Mouse (Mus musculus) embryonic facial prominence, embryonic 12.5 days (tissue): ENCODE measurements around the gene Amigo3. TPM values are rescaled to one million over a fixed set of nuclear protein-coding genes. Genes with fewer than 3 reads are reported as not detected.
A peak's percentile ranks its signal among the peaks of the same experiment; 100 is the strongest.

Experiments
- ATAC-seq: fragments of 200-750 bp; cut with Nextera tagmentation; 2 replicates; pipeline ENCODE4 v1.8.0; 2017; ENCODE audit not compliant: insufficient number of reproducible peaks, insufficient read depth, low FRiP score, low TSS enrichment
- H3K27ac ChIP-seq: fragments of 300-500 bp; sonication (generic); 2 replicates; pipeline ENCODE4 v1.5.1; 2016; ENCODE audit warnings: mild to moderate bottlenecking
- H3K27me3 ChIP-seq: fragments of 300-500 bp; sonication (generic); 2 replicates; pipeline ENCODE4 v1.6.1; 2016; ENCODE audit warnings: mild to moderate bottlenecking, moderate library complexity
- H3K36me3 ChIP-seq: fragments of 300-500 bp; sonication (generic); 2 replicates; pipeline ENCODE4 v1.6.1; 2016; ENCODE audit warnings: mild to moderate bottlenecking
- H3K4me1 ChIP-seq: fragments of 300-500 bp; sonication (generic); 2 replicates; pipeline ENCODE4 v1.6.1; 2016
- H3K4me2 ChIP-seq: fragments of 300-500 bp; sonication (generic); replicated peaks from 2 replicates; pipeline ENCODE4 v1.6.1; 2016; ENCODE audit warnings: mild to moderate bottlenecking, moderate library complexity
- H3K4me3 ChIP-seq: fragments of 300-500 bp; sonication (generic); 2 replicates; pipeline ENCODE4 v1.5.1; 2016; ENCODE audit warnings: mild to moderate bottlenecking
- H3K9ac ChIP-seq: fragments of 300-500 bp; sonication (generic); 2 replicates; pipeline ENCODE4 v1.6.1; 2016; ENCODE audit warnings: mild to moderate bottlenecking, moderate library complexity
- H3K9me3 ChIP-seq: fragments of 300-500 bp; sonication (generic); 2 replicates; pipeline ENCODE4 v1.6.1; 2016; ENCODE audit warnings: mild to moderate bottlenecking, moderate library complexity
- WGBS: fragments of 180-500 bp; shearing (Covaris S2); methylation state at CpG from one replicate; pipeline ENCODE4 v1.1.7; 2016; 5-methylcytosine and 5-hydroxymethylcytosine counted together
- polyA plus RNA-seq: library from polyadenylated mRNA; unstranded; fragments of >200 nt; fragmentation: Nextera tagmentation; extraction: Ambion mirVana; gene quantifications from 2 replicates; pipeline ENCODE4 v1.2.1, GENCODE M21; 2016

Amigo3 gene
- polyA plus RNA-seq, 1 experiment from 2014 or later: 3.1 TPM

- Histone ChIP-seq H3K4me3 (no peak overlapping the region), H3K9ac (no peak overlapping the region; the same call in 1 of the 2 replicates), H3K4me1 (peaks cover 20% of the 10 kb centered on the region), H3K27ac (no peak overlapping the region), H3K4me2 (no peak overlapping the region), H3K36me3 (peaks cover 77% of the 10 kb centered on the region), H3K9me3 (no peaks in the 10 kb centered on the region), H3K27me3 (no peaks in the 10 kb centered on the region)
- ATAC-seq: no peak
- WGBS: 89% methylated on average over 22 of the region's 22 CpGs
These were observed 1.5 kb downstream of the Amigo3 start for GRCm38 (mm10) chr9:108054331-108055040.

GRCm38 (mm10) chr9:108055061-108055460, 2.1 kb downstream of the Amigo3 start:
- H3K36me3 ChIP-seq: peaks cover 80% of the 10 kb centered on the region
- H3K9ac ChIP-seq: no peak overlapping the region
- no peaks in the 10 kb centered on the region for H3K27me3 ChIP-seq
- H3K4me2 ChIP-seq: no peak overlapping the region
- no peak for ATAC-seq
- no peak overlapping the region for H3K27ac ChIP-seq
- H3K4me3 ChIP-seq: no peak overlapping the region
- H3K9me3 ChIP-seq: no peaks in the 10 kb centered on the region
- 83% methylated on average over 1 of the region's 1 CpGs for WGBS
- H3K4me1 ChIP-seq: peaks cover 14% of the 10 kb centered on the region

- peaks cover 9% of the 10 kb centered on the region for H3K4me1 ChIP-seq
- ATAC-seq: no peak
- H3K4me2 ChIP-seq: no peak overlapping the region
- H3K9ac ChIP-seq: no peak overlapping the region
- 82% methylated on average over 6 of the region's 6 CpGs for WGBS
- no peak overlapping the region for H3K4me3 ChIP-seq
- no peaks in the 10 kb centered on the region for H3K9me3 ChIP-seq
- no peaks in the 10 kb centered on the region for H3K27me3 ChIP-seq
- no peak overlapping the region for H3K27ac ChIP-seq
- peaks cover 81% of the 10 kb centered on the region for H3K36me3 ChIP-seq
These were observed 2.8 kb downstream of the Amigo3 start for GRCm38 (mm10) chr9:108055661-108056237.

- H3K27ac ChIP-seq: no peak overlapping the region
- ATAC-seq: no peak
- H3K4me3 ChIP-seq: no peak overlapping the region
- WGBS: 74% methylated on average over 28 of the region's 28 CpGs
- H3K4me1 ChIP-seq: peaks cover 9% of the 10 kb centered on the region
- no peak overlapping the region for H3K4me2 ChIP-seq
- H3K36me3 ChIP-seq: peaks cover 77% of the 10 kb centered on the region
- no peaks in the 10 kb centered on the region for H3K27me3 ChIP-seq
- H3K9me3 ChIP-seq: no peaks in the 10 kb centered on the region
- no peak overlapping the region for H3K9ac ChIP-seq
These were observed 3.7 kb downstream of the Amigo3 start for GRCm38 (mm10) chr9:108056361-108057261.

- 91% methylated on average over 5 of the region's 5 CpGs for WGBS
- Histone ChIP-seq H3K9me3 (no peaks in the 10 kb centered on the region), H3K9ac (no peak overlapping the region), H3K4me3 (no peak overlapping the region), H3K27me3 (no peaks in the 10 kb centered on the region), H3K4me2 (no peak overlapping the region), H3K4me1 (peaks cover 9% of the 10 kb centered on the region), H3K27ac (no peak overlapping the region), H3K36me3 (peaks cover 77% of the 10 kb centered on the region)
- ATAC-seq: no peak
These were observed 4.3 kb downstream of the Amigo3 start for GRCm38 (mm10) chr9:108057262-108057562.

GRCm38 (mm10) chr9:108058291-108058690, 5.3 kb downstream of the Amigo3 start:
- no peaks in the 10 kb centered on the region for H3K27me3 ChIP-seq
- H3K4me1 ChIP-seq: peaks cover 3% of the 10 kb centered on the region; the same call in 1 of the 2 replicates
- H3K27ac ChIP-seq: no peak overlapping the region
- H3K4me3 ChIP-seq: no peak overlapping the region
- H3K36me3 ChIP-seq: peaks cover 85% of the 10 kb centered on the region
- H3K9ac ChIP-seq: no peak overlapping the region; the same call in 1 of the 2 replicates
- no peak for ATAC-seq
- H3K4me2 ChIP-seq: no peak overlapping the region
- H3K9me3 ChIP-seq: no peaks in the 10 kb centered on the region
- WGBS: 91% methylated on average over 9 of the region's 9 CpGs

- 91% methylated on average over 3 of the region's 3 CpGs for WGBS
- H3K36me3 ChIP-seq: peaks cover 80% of the 10 kb centered on the region
- no peaks in the 10 kb centered on the region for H3K9me3 ChIP-seq
- H3K27me3 ChIP-seq: no peaks in the 10 kb centered on the region
- no peak overlapping the region for H3K4me2 ChIP-seq
- no peak overlapping the region for H3K4me3 ChIP-seq
- no peaks in the 10 kb centered on the region for H3K4me1 ChIP-seq
- H3K9ac ChIP-seq: no peak overlapping the region
- H3K27ac ChIP-seq: no peak overlapping the region
- peak; percentile 41; the same call in 1 of the 2 replicates for ATAC-seq
These were observed 9.2 kb downstream of the Amigo3 start for GRCm38 (mm10) chr9:108062142-108062541.

GRCm38 (mm10) chr9:108063361-108063760, 10.4 kb downstream of the Amigo3 start:
- no peak overlapping the region for H3K27ac ChIP-seq
- 89% methylated on average over 12 of the region's 12 CpGs for WGBS
- ATAC-seq: no peak
- no peaks in the 10 kb centered on the region for H3K4me1 ChIP-seq
- H3K9ac ChIP-seq: 0 out of 2 replicates have a peak overlapping the region, but pooled peaks have one; percentile 10
- H3K4me2 ChIP-seq: no peak overlapping the region
- H3K36me3 ChIP-seq: peaks cover 68% of the 10 kb centered on the region
- H3K27me3 ChIP-seq: no peaks in the 10 kb centered on the region
- H3K9me3 ChIP-seq: no peaks in the 10 kb centered on the region
- no peak overlapping the region for H3K4me3 ChIP-seq

- H3K36me3 ChIP-seq: peaks cover 53% of the 10 kb centered on the region
- no peak overlapping the region for H3K4me2 ChIP-seq
- no peak overlapping the region for H3K4me3 ChIP-seq
- H3K9me3 ChIP-seq: no peaks in the 10 kb centered on the region
- H3K27me3 ChIP-seq: no peaks in the 10 kb centered on the region
- no peaks in the 10 kb centered on the region for H3K4me1 ChIP-seq
- no peak overlapping the region for H3K27ac ChIP-seq
- no peak overlapping the region for H3K9ac ChIP-seq
- 43% methylated on average over 5 of the region's 5 CpGs for WGBS
- no peak for ATAC-seq
These were observed 12.6 kb downstream of the Amigo3 start for GRCm38 (mm10) chr9:108065491-108066011.

- Histone ChIP-seq H3K9ac (no peak overlapping the region), H3K27ac (no peak overlapping the region), H3K9me3 (no peaks in the 10 kb centered on the region), H3K4me1 (no peaks in the 10 kb centered on the region), H3K4me2 (no peak overlapping the region), H3K36me3 (peaks cover 47% of the 10 kb centered on the region), H3K4me3 (no peak overlapping the region), H3K27me3 (no peaks in the 10 kb centered on the region)
- ATAC-seq: no peak
- 87% methylated on average over 7 of the region's 7 CpGs for WGBS
These were observed 14.2 kb downstream of the Amigo3 start for GRCm38 (mm10) chr9:108067199-108067598.

GRCm38 (mm10) chr9:108067900-108068299, 14.9 kb downstream of the Amigo3 start:
- peaks cover 40% of the 10 kb centered on the region for H3K36me3 ChIP-seq
- no peaks in the 10 kb centered on the region for H3K9me3 ChIP-seq
- ATAC-seq: no peak
- no peak overlapping the region for H3K4me3 ChIP-seq
- no peaks in the 10 kb centered on the region for H3K27me3 ChIP-seq
- WGBS: 22% methylated on average over 8 of the region's 8 CpGs
- no peak overlapping the region for H3K4me2 ChIP-seq
- no peak overlapping the region for H3K27ac ChIP-seq
- H3K4me1 ChIP-seq: no peaks in the 10 kb centered on the region
- H3K9ac ChIP-seq: no peak overlapping the region
